Mouse (Mus musculus) B cell, adult 2 months (primary cell): ENCODE measurements around the gene Katnb1.

Experiments used
- DNase-seq, 2 experiments: peaks; one replicate each; pipeline ENCODE4 v3.0.0; 2022

Katnb1 gene

GRCm38 (mm10) chr8:95080381-95081341, at the start of gene Katnb1:
Gene Katnb1, plus strand, starts transcription at chr8:95081186.
- peak; percentile 94 to 97 for DNase-seq

GRCm38 (mm10) chr8:95037106-95037925, 43.7 kb upstream of the Katnb1 start:
- DNase-seq, result no peak

- no peak for DNase-seq
These were observed 38.9 kb upstream of the Katnb1 start for GRCm38 (mm10) chr8:95041883-95042784.

- DNase-seq, result no peak
These were observed 36.2 kb upstream of the Katnb1 start for GRCm38 (mm10) chr8:95044811-95045210.

- DNase-seq, result no peak
These were observed 34.0 kb upstream of the Katnb1 start for GRCm38 (mm10) chr8:95046982-95047381.

- DNase-seq, result no peak
These were observed 32.9 kb upstream of the Katnb1 start for GRCm38 (mm10) chr8:95047884-95048680.

- DNase-seq, result no peak
These were observed 31.4 kb upstream of the Katnb1 start for GRCm38 (mm10) chr8:95049636-95050035.

- no peak for DNase-seq
These were observed 26.5 kb upstream of the Katnb1 start for GRCm38 (mm10) chr8:95054438-95054837.

- DNase-seq, result no peak
These were observed 26.0 kb upstream of the Katnb1 start, which contains the start of gene Drc7 for GRCm38 (mm10) chr8:95054927-95055510. Gene Drc7, plus strand, starts transcription at chr8:95055103.

GRCm38 (mm10) chr8:95056414-95056813, 24.6 kb upstream of the Katnb1 start:
- no peak for DNase-seq

- peak; percentile 24 to 34 for DNase-seq
These were observed 22.3 kb upstream of the Katnb1 start for GRCm38 (mm10) chr8:95058661-95059060.

GRCm38 (mm10) chr8:95059812-95060533, 21.0 kb upstream of the Katnb1 start:
- no peak for DNase-seq

- no peak for DNase-seq
These were observed 16.5 kb upstream of the Katnb1 start for GRCm38 (mm10) chr8:95064531-95064930.

- DNase-seq, result peak; percentile 77 to 78
These were observed 13.4 kb upstream of the Katnb1 start for GRCm38 (mm10) chr8:95067582-95067981.

- DNase-seq, result no peak
These were observed 5.5 kb upstream of the Katnb1 start for GRCm38 (mm10) chr8:95075504-95075903.

- no peak for DNase-seq
These were observed 4.8 kb upstream of the Katnb1 start for GRCm38 (mm10) chr8:95076151-95076550.

GRCm38 (mm10) chr8:95078055-95078454, 2.9 kb upstream of the Katnb1 start:
- DNase-seq, result no peak

GRCm38 (mm10) chr8:95079305-95079704, 1.7 kb upstream of the Katnb1 start:
- DNase-seq, result no peak

- no peak for DNase-seq
These were observed 664 bp downstream of the Katnb1 start for GRCm38 (mm10) chr8:95081650-95082049.

- DNase-seq, result no peak
These were observed 3.3 kb downstream of the Katnb1 start for GRCm38 (mm10) chr8:95084261-95084660.
